Mouse (Mus musculus) cerebellum, adult 9-11 months (tissue): Measurements from ENCODE around the gene 1700034J05Rik.

Experiments used
- DNase-seq: peaks from one replicate; pipeline ENCODE4 v3.0.0; 2022

Gene 1700034J05Rik

GRCm38 (mm10) chr6:146954258-146954657 is at the start of gene 1700034J05Rik:
Gene 1700034J05Rik (minus strand): TSS chr6:146954422.
- no peak for DNase-seq

DNA sequence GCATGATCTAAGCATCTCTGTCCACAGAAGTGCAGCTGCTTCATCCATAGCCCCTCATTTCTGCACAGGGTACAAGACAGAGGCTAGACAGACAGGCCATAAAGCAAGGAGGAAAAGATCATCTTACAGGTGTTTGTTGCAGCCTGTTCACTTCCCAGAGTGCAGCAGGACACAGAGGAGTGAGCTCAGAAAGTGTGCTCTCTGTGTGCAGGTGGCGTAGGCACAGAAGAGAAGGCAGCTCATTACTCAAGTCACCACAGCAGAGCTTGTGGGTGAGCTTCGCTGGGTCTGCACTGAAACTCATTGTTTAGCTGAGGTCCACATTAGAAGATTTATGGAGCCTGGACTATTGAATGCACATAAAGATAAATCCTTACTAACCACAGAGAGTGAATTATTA is 45.5 kb upstream of the 1700034J05Rik start:
- no peak for DNase-seq

GRCm38 (mm10) chr6:146999302-146999701 is 45.1 kb upstream of the 1700034J05Rik start:
- DNase-seq = no peak

DNA sequence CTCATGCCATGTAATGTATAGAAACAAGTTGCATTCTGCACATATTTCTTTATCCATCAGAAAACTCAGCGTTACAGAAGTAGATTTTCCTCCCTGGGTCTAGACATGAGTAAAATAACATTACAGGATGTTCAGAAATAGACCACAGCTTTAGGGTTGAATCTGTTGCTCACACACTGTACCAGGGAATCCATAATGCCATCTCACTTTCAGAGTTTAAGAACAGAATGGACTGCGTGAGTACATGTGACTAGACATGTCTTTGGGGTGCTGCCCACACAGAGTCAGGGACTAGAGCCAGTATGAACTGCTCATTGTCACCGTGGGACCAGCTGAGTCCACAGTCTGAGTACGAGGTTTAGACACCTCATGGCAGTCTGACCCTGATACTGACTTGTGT is 44.5 kb upstream of the 1700034J05Rik start:
- DNase-seq = no peak

DNA sequence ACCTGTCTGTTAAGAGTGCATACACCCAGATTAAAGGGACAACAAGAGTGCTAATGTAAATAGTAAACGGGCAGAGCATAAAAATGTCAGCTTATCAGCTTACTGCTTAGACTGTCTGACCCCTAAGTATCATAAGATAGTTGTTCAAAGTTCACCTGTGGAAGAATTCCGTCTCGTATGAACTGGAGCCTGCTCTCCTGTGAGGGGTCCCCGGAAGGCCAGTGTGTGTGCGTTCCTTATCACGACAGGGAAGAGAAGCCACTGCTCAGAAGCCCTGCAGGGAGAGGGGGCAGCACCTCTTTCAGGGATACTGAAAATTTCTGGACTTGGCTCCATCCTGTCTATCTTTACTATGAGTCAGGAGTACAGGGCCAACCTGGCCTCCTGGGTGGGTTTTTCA is 42.8 kb upstream of the 1700034J05Rik start:
- DNase-seq = no peak

- DNase-seq = no peak
These were observed 41.7 kb upstream of the 1700034J05Rik start for GRCm38 (mm10) chr6:146995878-146996277.

- no peak for DNase-seq
These were observed 41.2 kb upstream of the 1700034J05Rik start for GRCm38 (mm10) chr6:146995391-146995790.

- DNase-seq = no peak
These were observed 40.0 kb upstream of the 1700034J05Rik start for GRCm38 (mm10) chr6:146994236-146994635.

DNA sequence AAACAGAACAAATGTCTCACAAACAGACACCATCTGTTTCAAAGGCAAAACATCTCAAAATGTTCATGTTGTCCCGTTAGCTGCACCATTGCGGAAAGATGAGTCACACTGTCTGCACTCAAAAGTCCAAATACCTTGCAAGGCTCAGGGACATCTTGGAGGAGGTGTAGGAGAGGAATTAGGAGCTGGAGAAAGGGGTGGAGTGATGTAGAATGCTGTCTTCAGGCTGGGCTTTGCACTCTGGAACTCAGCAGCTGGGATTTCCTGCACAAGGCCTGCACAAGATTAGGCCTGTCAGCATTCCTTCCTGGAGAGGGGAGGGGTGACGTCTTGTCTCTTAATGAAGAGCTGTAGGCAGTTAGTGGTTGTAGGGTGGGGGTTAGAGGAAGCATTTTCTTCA is 30.3 kb upstream of the 1700034J05Rik start:
- no peak for DNase-seq

- no peak for DNase-seq
These were observed 27.1 kb upstream of the 1700034J05Rik start for GRCm38 (mm10) chr6:146981249-146981835.

- DNase-seq = no peak
These were observed 25.7 kb upstream of the 1700034J05Rik start for GRCm38 (mm10) chr6:146979953-146980352.

DNA sequence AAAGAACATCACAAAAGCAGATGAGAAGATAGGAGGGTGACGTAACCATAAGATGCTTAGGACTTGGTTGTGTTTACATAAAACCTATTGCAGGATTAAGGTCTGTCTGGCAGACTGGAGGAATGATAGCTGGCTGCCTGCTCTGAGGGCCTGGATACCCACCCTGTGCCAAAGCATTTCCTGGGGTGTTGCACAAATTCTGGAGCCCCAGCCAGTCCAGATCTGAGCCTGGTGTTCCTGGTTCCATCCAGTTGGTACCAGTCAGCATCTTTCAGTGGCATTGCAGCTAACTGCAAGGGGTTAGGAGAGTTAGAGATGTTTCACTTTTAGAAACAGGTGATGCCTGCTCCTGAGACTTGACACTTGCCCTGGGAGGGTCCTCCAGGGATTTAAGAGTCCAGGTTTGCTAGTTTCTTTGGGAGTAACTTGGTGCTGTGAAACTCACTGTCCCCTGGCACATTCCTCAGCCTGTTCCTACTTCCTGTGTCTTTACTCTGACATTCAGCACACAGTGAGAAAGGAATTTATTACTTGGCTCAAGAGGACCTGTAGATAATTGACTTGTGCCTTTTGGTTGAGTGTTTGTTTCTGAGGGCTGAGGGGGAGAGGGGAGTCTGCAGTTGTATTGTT is 25.0 kb upstream of the 1700034J05Rik start:
- DNase-seq = no peak

GRCm38 (mm10) chr6:146978691-146979114 is 24.5 kb upstream of the 1700034J05Rik start:
- DNase-seq = no peak

DNA sequence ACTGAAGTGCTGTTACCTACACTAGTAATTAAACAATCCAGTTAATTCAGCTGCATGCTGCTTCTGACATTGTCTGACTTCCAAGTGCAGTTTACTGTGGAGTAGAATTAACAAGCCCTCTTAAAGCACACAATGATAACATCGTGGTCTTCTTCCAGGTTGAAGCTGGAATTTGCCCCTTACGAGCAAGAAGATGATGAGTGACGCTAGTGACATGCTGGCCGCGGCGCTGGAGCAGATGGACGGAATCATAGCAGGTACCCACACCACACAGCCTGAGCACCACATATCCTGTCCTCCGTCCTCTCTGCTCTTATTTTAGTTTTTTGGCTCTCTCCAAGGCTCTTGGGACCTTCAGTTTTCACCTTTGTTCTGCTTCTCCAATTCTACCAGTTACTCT is 22.2 kb upstream of the 1700034J05Rik start:
- no peak for DNase-seq

DNA sequence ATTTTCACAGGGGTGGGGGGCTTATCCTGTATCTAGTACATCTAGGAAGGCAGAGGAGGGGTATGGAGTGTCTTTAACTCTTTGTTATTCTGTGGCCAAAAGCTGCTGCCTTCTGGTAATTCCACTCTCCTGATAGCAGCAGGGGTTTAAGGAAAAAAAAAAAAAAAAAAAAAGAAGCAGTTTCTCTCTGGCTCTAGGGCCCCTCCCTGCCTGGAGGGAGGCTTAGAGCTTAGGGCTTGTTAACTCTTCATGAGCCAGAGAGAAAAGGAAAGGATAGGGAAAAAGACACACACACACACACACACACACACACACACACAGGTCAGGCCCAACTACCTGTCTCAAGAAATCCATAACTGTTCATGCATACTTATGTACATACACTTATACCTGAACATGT is 19.6 kb upstream of the 1700034J05Rik start:
- no peak for DNase-seq

GRCm38 (mm10) chr6:146973406-146973805 is 19.2 kb upstream of the 1700034J05Rik start:
- no peak for DNase-seq

DNA sequence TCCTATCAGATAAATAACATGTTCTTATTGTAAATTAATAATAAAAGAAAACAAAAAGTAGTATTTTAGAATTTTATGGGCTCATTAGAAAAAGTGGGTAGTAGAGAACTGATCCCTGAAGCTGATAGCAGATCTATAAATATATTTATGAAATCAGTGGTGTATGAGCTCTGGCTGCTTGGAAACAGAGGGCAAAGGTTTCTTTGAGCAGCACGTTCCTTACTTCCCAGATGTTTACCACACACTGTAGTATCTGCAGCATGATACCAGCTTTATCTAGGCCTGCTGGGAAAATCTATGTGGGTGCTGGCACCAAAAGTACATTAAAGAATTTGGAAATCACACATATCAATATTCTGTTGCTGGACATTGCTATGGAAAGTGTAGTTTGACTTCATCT is 18.5 kb upstream of the 1700034J05Rik start:
- no peak for DNase-seq

- DNase-seq = no peak
These were observed 17.8 kb upstream of the 1700034J05Rik start for GRCm38 (mm10) chr6:146972009-146972408.

DNA sequence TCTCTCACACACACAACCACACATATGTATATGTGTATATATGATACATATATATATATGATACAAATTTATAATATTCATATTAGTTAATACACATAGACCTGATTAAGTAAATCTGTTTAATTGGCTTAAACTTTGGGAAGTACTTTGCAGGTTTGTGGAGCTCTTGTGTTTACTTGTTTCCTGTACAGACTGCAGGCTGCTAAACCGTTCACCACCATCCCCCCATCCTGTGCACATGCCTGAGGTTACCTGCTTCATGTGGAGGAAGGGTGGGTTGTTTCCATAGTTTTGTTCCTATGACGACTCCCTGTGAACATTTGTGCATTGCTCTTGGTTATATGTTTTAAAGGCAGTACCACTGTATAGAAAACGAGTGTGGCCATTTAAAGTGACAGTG is 17.1 kb upstream of the 1700034J05Rik start:
- no peak for DNase-seq

DNA sequence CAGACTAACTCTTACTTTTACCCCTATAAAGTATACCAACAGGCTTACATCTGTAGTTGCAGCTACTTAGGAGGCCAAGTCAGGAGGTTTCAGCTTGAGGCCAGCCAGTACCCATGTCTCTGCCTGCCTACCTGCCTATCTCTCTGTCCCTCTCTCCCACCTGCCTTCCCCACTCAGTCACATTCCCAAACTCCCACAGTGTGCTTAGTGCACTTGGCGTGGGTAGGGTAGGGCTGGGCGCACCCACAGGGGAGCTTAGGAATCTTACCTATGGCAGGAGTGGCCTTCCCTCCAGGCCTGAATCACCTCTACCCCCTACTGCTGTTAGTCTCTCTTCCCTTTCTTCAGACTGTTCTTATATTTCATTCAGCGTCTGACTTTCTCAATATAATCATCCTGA is 16.6 kb upstream of the 1700034J05Rik start:
- no peak for DNase-seq

DNA sequence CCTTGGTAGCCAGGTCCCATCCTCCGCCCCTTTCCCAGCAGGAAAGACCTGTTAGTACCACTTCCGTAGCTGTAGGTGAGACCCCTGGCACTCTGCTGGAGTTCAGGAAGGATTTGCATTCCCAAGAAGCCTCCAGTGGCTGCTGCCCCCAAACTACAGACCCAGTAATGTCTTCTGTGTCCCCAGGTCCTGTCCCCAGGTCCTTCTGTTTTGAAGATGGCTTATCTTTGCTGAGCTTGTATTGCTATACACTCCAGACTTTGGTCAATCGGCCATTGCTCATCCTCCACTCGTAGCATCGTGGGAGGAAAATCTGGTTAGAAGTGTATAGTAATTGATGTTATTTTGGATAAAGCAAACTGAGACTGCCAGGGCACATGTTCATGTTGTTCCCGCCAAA is 13.6 kb upstream of the 1700034J05Rik start:
- DNase-seq = no peak

GRCm38 (mm10) chr6:146966446-146967019 is 12.3 kb upstream of the 1700034J05Rik start:
- no peak for DNase-seq

- DNase-seq = no peak
These were observed 11.0 kb upstream of the 1700034J05Rik start for GRCm38 (mm10) chr6:146965139-146965772.
